15 mouse cellular contexts compared by ENCODE assay signal in genomic region chr2:167512365-167512764, GRCm38 (mm10). TPM values are rescaled to one million over a fixed set of nuclear protein-coding genes. Genes with fewer than 3 reads are reported as not detected.
"Had no signal": no experiment of that assay in that cellular context is flagged by ENCODE, and none has a peak within 500 bp of the region (broad histone marks: within the 10 kb centered on the region; RNA-seq: fewer than 3 reads in every experiment).

No protein-coding gene starts in this region.

- H3K9me3 ChIP-seq: lung, embryonic 15.5 days; megakaryocyte, embryonic 14.5 days; midbrain, embryonic 13.5 days; midbrain, embryonic 15.5 days; neural tube, embryonic 12.5 days had no signal

- DNase-seq: lung, adult 2 months; lung, postnatal 14 days; right cerebral cortex, postnatal 14 days; spleen, adult 18-20 months; thymus, adult 18-20 months; thymus, postnatal 36 days had no signal

- H3K4me1 ChIP-seq: midbrain, embryonic 13.5 days; midbrain, embryonic 15.5 days; neural tube, embryonic 12.5 days had no signal

- H3K4me2 ChIP-seq: lung, embryonic 15.5 days; midbrain, embryonic 11.5 days; midbrain, embryonic 13.5 days; midbrain, embryonic 15.5 days; neural tube, embryonic 12.5 days had no signal

- H3K27me3 ChIP-seq: lung, embryonic 15.5 days; megakaryocyte, embryonic 14.5 days; midbrain, embryonic 13.5 days; midbrain, embryonic 15.5 days; neural tube, embryonic 12.5 days had no signal

- H3K27ac ChIP-seq: lung, embryonic 15.5 days; macrophage; midbrain, embryonic 13.5 days; midbrain, embryonic 15.5 days; neural tube, embryonic 12.5 days had no signal

- H3K4me3 ChIP-seq: lung, embryonic 15.5 days; megakaryocyte, embryonic 14.5 days; midbrain, embryonic 13.5 days; midbrain, embryonic 15.5 days; neural tube, embryonic 12.5 days had no signal

- ATAC-seq: lung, postnatal 0 days; midbrain, embryonic 13.5 days; midbrain, embryonic 15.5 days had no signal

- H3K9ac ChIP-seq: lung, embryonic 15.5 days; midbrain, embryonic 13.5 days; midbrain, embryonic 15.5 days; neural tube, embryonic 12.5 days had no signal

RNA-seq across cellular contexts. Expression of gene Snai1, which starts 25.6 kb away (rescaled TPM):
- total RNA-seq: monocyte, adult 5-6 weeks had no signal
- polyA plus RNA-seq: macrophage had no signal
